Mouse (Mus musculus) ZHBTc4 (cell line): ENCODE results near the gene Sval3.

Source experiments
- DNase-seq: peaks from one replicate; pipeline ENCODE4 v3.0.0-alpha.2; 2011; ENCODE audit warnings: low read depth, low spot score

Sval3 gene

DNA sequence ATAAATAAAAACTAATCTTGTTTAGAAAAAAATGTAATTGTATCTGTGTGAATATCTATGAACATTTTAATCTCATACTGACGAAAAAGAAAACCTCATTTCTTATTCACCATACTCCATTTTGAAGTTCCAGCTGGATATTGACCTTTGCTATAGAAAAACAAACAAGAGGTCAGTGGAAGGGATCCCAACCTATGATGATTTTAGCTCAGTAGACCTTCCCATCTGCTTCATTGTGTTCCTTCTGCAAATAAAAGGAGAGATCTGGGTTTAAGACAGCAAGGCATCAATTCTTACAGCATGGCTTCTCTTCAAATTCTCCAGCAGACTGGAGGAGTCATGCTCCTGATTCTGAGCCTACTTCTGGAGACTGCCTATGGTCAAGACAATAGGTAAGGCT lies at the start of gene Sval3:
Gene Sval3, plus strand, starts transcription at position 301 of the 400 bp plus-strand sequence.
- no peak for DNase-seq

DNA sequence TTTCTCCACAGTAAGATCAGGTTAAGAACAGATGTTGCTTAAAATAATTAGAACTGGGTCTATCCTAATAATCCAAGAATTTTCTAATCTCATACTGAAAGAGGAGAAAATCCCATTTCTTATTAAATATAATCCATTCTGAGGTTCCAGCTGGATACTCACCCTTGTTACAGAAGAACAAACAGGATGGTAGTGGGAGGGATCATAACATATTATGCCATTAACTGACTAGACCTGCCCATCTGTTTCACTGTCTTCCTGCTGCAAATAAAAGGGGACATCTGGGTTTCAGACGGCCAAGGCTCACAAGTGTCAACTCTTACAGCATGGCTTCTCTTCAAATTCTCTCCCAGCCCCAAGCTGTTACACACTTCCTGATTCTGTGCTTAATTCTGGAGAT lies 16.6 kb upstream of the Sval3 start, which contains the start of gene Sval1:
Gene Sval1, plus strand, starts transcription at position 301 of the 400 bp plus-strand sequence.
- DNase-seq, result no peak
